9 mouse cellular contexts compared by ENCODE assay signal in the genomic region with DNA sequence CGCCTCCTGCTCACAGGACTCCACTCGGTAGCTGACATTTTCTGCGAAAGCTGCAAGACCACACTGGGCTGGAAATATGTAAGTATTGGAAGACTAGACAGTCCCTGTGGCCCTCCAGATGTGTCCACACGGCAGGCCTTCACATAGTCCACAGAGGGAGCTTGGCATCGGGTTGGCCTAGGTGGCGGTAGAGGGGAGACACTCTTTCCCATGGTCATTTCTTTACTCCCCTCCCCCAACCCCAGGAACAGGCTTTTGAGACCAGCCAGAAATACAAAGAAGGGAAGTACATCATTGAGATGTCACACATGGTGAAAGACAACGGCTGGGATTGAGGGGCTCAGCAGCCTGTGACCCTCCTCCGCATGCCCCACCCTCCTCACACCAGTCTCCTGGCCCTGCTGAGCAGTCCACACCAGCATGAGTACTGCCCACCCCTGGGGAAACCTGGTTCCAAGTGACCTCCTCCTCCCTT. TPM values are rescaled to one million over a fixed set of nuclear protein-coding genes. Genes with fewer than 3 reads are reported as not detected.
A peak's percentile ranks its signal among the peaks of the same experiment; 100 is the strongest.
DNase-seq lines count a peak whose midpoint lies in the region; ATAC-seq lines count a peak whose summit lies in the region.
"Had no signal": no experiment of that assay in that cellular context is flagged by ENCODE, and none has a peak within 500 bp of the region (broad histone marks: within the 10 kb centered on the region; RNA-seq: fewer than 3 reads in every experiment).

No protein-coding gene starts in this region.

- no peak for DNase-seq in heart, adult 9 months (ENCODE audit: low spot score in 2 of 2)
- DNase-seq in embryo, embryonic 10 days (ENCODE audit: low spot score): peak; percentile 78
- DNase-seq in hindbrain, embryonic 14.5 days (ENCODE audit: low spot score): peak; percentile 41
- peak; percentile 76 for DNase-seq in mesoderm, embryonic 11.5 days (ENCODE audit: low read depth, low spot score)
- DNase-seq in B cell, adult 2 months: no peak
- DNase-seq in right cerebral cortex, postnatal 10 days (ENCODE audit: low spot score in 2 of 2): no peak
- DNase-seq in layer of hippocampus, adult 9-10 months (ENCODE audit: low spot score): no peak

- H3K9ac ChIP-seq in heart, embryonic 14.5 days (ENCODE audit: low read length): no peak overlapping the region
- H3K9ac ChIP-seq in hindbrain, embryonic 14.5 days: peak overlapping the region; percentile 49

- ATAC-seq in heart, embryonic 14.5 days (ENCODE audit: insufficient number of reproducible peaks, insufficient read depth, low FRiP score, low read depth): peak; percentile 13; the same call in 1 of the 2 replicates
- no peak for ATAC-seq in hindbrain, embryonic 14.5 days (ENCODE audit: low FRiP score)

- peak overlapping the region; percentile 73 for H3K4me2 ChIP-seq in heart, embryonic 14.5 days (ENCODE audit: low read length)
- peak overlapping the region; percentile 68 for H3K4me2 ChIP-seq in hindbrain, embryonic 14.5 days (replicated peaks)

- H3K9me3 ChIP-seq in heart, embryonic 14.5 days (ENCODE audit: control insufficient read depth, low read length): no peaks in the 10 kb centered on the region
- no peaks in the 10 kb centered on the region for H3K9me3 ChIP-seq in hindbrain, embryonic 14.5 days (ENCODE audit: control insufficient read depth, low read length)
- H3K9me3 ChIP-seq: G1E had no signal

- H3K27me3 ChIP-seq in heart, embryonic 14.5 days (ENCODE audit: control insufficient read depth, insufficient read depth, low read length): no peaks in the 10 kb centered on the region
- no peaks in the 10 kb centered on the region for H3K27me3 ChIP-seq in hindbrain, embryonic 14.5 days (ENCODE audit: control insufficient read depth, insufficient read depth, low read length)

- no peak overlapping the region for H3K4me3 ChIP-seq in heart, embryonic 14.5 days (ENCODE audit: control insufficient read depth in 1 of 2, insufficient read depth in 1 of 2, low read depth in 1 of 2, low read length in 2 of 2)
- H3K4me3 ChIP-seq in hindbrain, embryonic 14.5 days (replicated peaks; ENCODE audit: low read length): peak overlapping the region; percentile 23; the same call in 1 of the 2 replicates

- H3K36me3 ChIP-seq in heart, embryonic 14.5 days (ENCODE audit: control insufficient read depth, insufficient read depth, low read length): peaks cover 9% of the 10 kb centered on the region; the same call in 1 of the 2 replicates
- 0 out of 2 replicates have a peak, but pooled peaks cover 7% of the 10 kb centered on the region for H3K36me3 ChIP-seq in hindbrain, embryonic 14.5 days (replicated peaks; ENCODE audit: control insufficient read depth, insufficient read depth)
- H3K36me3 ChIP-seq: G1E had no signal

- peak overlapping the region in 1 of 2 experiments; percentile 24; a peak in 3 of 4 replicates for H3K27ac ChIP-seq in heart, embryonic 14.5 days (replicated peaks in 1 of 2; ENCODE audit: control insufficient read depth in 1 of 2, insufficient read depth in 1 of 2, low read depth in 2 of 2, low read length in 2 of 2)
- H3K27ac ChIP-seq in hindbrain, embryonic 14.5 days: no peak overlapping the region

- 9% methylated on average over 8 of the region's 8 CpGs for WGBS in heart, embryonic 14.5 days
- WGBS in hindbrain, embryonic 14.5 days: 2% methylated on average over 8 of the region's 8 CpGs

- peaks cover 40 to 71% of the 10 kb centered on the region in 2 experiments for H3K4me1 ChIP-seq in heart, embryonic 14.5 days (ENCODE audit: control insufficient read depth in 2 of 2, insufficient read depth in 2 of 2, low read length in 2 of 2)
- H3K4me1 ChIP-seq in hindbrain, embryonic 14.5 days (replicated peaks; ENCODE audit: control insufficient read depth, insufficient read depth, low read length): peaks cover 78% of the 10 kb centered on the region

RNA-seq across cellular contexts. Expression of gene Ypel4, which starts 3.6 kb away (rescaled TPM):
- 3.5 and 4.5 TPM in 2 replicates for polyA plus RNA-seq in heart, embryonic 14.5 days (2014; fragmentation: Nextera tagmentation; extraction: Ambion mirVana)
- polyA plus RNA-seq in hindbrain, embryonic 14.5 days (2014; fragmentation: Nextera tagmentation; extraction: Ambion mirVana): 12.5 and 13.1 TPM in 2 replicates

RNA-seq across cellular contexts. Expression of gene Gm19426, which starts 6.0 kb away (rescaled TPM):
- polyA plus RNA-seq in heart, embryonic 14.5 days (2014; fragmentation: Nextera tagmentation; extraction: Ambion mirVana): 4.4 and 4.5 TPM in 2 replicates
- polyA plus RNA-seq in hindbrain, embryonic 14.5 days (2014; fragmentation: Nextera tagmentation; extraction: Ambion mirVana): 2.9 and 3.4 TPM in 2 replicates
- polyA plus RNA-seq: G1E had no signal

RNA-seq across cellular contexts. Expression of gene Clp1, which starts 10.3 kb away (rescaled TPM):
- 14.3 and 16.9 TPM in 2 replicates for polyA plus RNA-seq in heart, embryonic 14.5 days (2014; fragmentation: Nextera tagmentation; extraction: Ambion mirVana)
- 21.3 and 22.3 TPM in 2 replicates for polyA plus RNA-seq in hindbrain, embryonic 14.5 days (2014; fragmentation: Nextera tagmentation; extraction: Ambion mirVana)

RNA-seq across cellular contexts. Expression of gene Zdhhc5, which starts 22.5 kb away (rescaled TPM):
- polyA plus RNA-seq in heart, embryonic 14.5 days (2014; fragmentation: Nextera tagmentation; extraction: Ambion mirVana): 26.4 and 27.1 TPM in 2 replicates
- 21.9 and 22.5 TPM in 2 replicates for polyA plus RNA-seq in hindbrain, embryonic 14.5 days (2014; fragmentation: Nextera tagmentation; extraction: Ambion mirVana)

RNA-seq across cellular contexts. Expression of gene Serping1, which starts 37.8 kb away (rescaled TPM):
- 37.9 and 46.6 TPM in 2 replicates for polyA plus RNA-seq in heart, embryonic 14.5 days (2014; fragmentation: Nextera tagmentation; extraction: Ambion mirVana)
- 36.2 and 36.3 TPM in 2 replicates for polyA plus RNA-seq in hindbrain, embryonic 14.5 days (2014; fragmentation: Nextera tagmentation; extraction: Ambion mirVana)
- polyA plus RNA-seq: G1E had no signal

Comparison
In these comparisons a context has a peak if more than half of its experiments do, and no peak if none do; other contexts are left out.
1. DNase-seq: peak in embryo, embryonic 10 days (single experiment), hindbrain, embryonic 14.5 days (single experiment) and mesoderm, embryonic 11.5 days (single experiment); none in heart, adult 9 months (0 of 2), B cell, adult 2 months (0 of 2), right cerebral cortex, postnatal 10 days (0 of 2) and layer of hippocampus, adult 9-10 months (single experiment).